Mouse (Mus musculus): ENCODE measurements around the gene Rpia. TPM values are rescaled to one million over a fixed set of nuclear protein-coding genes. Genes with fewer than 3 reads are reported as not detected.

Gene Rpia
- 14.4 and 19.1 TPM in 2 replicates for polyA plus RNA-seq (2012; ENCODE audit: low replicate concordance)

DNA sequence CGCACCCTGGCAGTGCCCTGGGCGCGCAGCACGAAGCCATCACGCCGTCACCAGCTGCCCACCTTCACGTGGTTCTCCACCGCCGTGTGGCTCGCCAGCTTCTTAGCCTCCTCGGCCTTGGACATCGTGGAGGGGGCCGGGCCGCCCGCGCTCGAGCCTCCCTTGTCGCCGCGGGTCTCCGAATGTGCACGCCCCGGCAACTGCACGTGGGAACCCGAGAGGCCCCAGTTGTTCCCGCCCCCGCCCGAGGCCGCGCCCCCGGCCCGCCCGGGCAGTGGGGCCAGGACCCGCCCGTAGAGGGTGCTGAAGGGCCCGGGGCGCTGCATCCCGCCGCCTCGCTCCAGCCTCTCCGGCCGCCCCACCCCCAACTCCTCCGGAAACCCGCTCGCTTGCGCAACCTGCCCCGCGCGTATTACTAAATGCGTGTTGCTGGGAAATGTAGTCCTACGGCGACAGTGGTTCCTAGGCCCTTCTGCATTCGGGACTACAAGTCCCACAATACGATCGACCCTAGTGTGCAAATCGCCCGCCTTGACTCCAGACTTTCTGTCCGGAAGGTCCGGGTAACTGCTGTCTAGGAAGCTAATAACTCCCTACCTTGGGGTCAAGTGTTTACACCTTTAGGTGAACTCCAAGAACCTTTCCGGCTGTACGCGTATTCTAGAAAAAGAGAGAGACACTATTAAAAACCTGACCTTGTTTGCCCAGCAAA, at the start of gene Rpia:
TSS of gene Rpia (minus strand) at position 409 of the 712 bp plus-strand sequence.

Other genes with a start within 250 kb of the Rpia start
- 14.7 and 24.4 TPM in 2 replicates for gene Eif2ak3, start 52.3 kb upstream of the Rpia start, polyA plus RNA-seq (2012; ENCODE audit: low replicate concordance)
- gene Tex37, start 126.7 kb upstream of the Rpia start, polyA plus RNA-seq (2012; ENCODE audit: low replicate concordance), result not detected in 2 replicates
- gene Foxi3, start 164.3 kb upstream of the Rpia start, polyA plus RNA-seq (2012; ENCODE audit: low replicate concordance), result not detected in 2 replicates